In genomic region chr2:14641040-14641439, GRCm38 (mm10) we compare ENCODE assay signal across 9 mouse cellular contexts. TPM values are rescaled to one million over a fixed set of nuclear protein-coding genes. Genes with fewer than 3 reads are reported as not detected.
DNase-seq lines count a peak whose midpoint lies in the region; ATAC-seq and TF ChIP-seq lines count a peak whose summit lies in the region.
"Had no signal": no experiment of that assay in that cellular context is flagged by ENCODE, and none has a peak within 500 bp of the region (broad histone marks: within the 10 kb centered on the region; RNA-seq: fewer than 3 reads in every experiment).

No protein-coding gene starts in this region.

- WGBS in lung, embryonic 16.5 days = 6% methylated on average over 2 of the region's 2 CpGs
- 5% methylated on average over 2 of the region's 2 CpGs for WGBS in heart, postnatal 0 days
- 34% methylated on average over 2 of the region's 2 CpGs for WGBS in stomach, embryonic 14.5 days

- peak overlapping the region; percentile 71 for H3K27ac ChIP-seq in lung, embryonic 16.5 days (ENCODE audit: low read length)
- peak overlapping the region; percentile 94 for H3K27ac ChIP-seq in heart, postnatal 0 days (ENCODE audit: low read depth)
- peak overlapping the region; percentile 75 for H3K27ac ChIP-seq in stomach, embryonic 14.5 days (ENCODE audit: low read length)
- H3K27ac ChIP-seq: liver, embryonic 15.5 days had no signal

- H3K36me3 ChIP-seq in lung, embryonic 16.5 days (ENCODE audit: control insufficient read depth, insufficient read depth, low read length) = no peaks in the 10 kb centered on the region
- H3K36me3 ChIP-seq in heart, postnatal 0 days (replicated peaks; ENCODE audit: control insufficient read depth, insufficient read depth, low read length) = no peaks in the 10 kb centered on the region
- H3K36me3 ChIP-seq in stomach, embryonic 14.5 days (ENCODE audit: control insufficient read depth, insufficient read depth, low read length) = no peaks in the 10 kb centered on the region
- H3K36me3 ChIP-seq: liver, embryonic 15.5 days had no signal

- no peak for TF ChIP-seq CTCF in heart, postnatal 0 days (IDR thresholded peaks at IDR 0.05; ENCODE audit: low read depth)

- H3K4me2 ChIP-seq in lung, embryonic 16.5 days (ENCODE audit: low read depth, low read length) = no peak overlapping the region
- H3K4me2 ChIP-seq in heart, postnatal 0 days (ENCODE audit: low read depth, low read length) = peak overlapping the region; percentile 41
- no peak overlapping the region for H3K4me2 ChIP-seq in stomach, embryonic 14.5 days (replicated peaks; ENCODE audit: low read depth, low read length)
- H3K4me2 ChIP-seq: liver, embryonic 15.5 days had no signal

- no peaks in the 10 kb centered on the region for H3K27me3 ChIP-seq in lung, embryonic 16.5 days (ENCODE audit: control insufficient read depth, insufficient read depth, low read depth, low read length)
- no peaks in the 10 kb centered on the region for H3K27me3 ChIP-seq in heart, postnatal 0 days (ENCODE audit: control insufficient read depth, insufficient read depth, low read length)
- H3K27me3 ChIP-seq in stomach, embryonic 14.5 days (ENCODE audit: control insufficient read depth, insufficient read depth, low read length) = no peaks in the 10 kb centered on the region
- H3K27me3 ChIP-seq: liver, embryonic 15.5 days had no signal

- no peak overlapping the region for H3K9ac ChIP-seq in lung, embryonic 16.5 days (ENCODE audit: low read length)
- no peak overlapping the region for H3K9ac ChIP-seq in heart, postnatal 0 days (replicated peaks; ENCODE audit: low read depth, low read length)
- no peak overlapping the region for H3K9ac ChIP-seq in stomach, embryonic 14.5 days (replicated peaks; ENCODE audit: low read depth, low read length)
- H3K9ac ChIP-seq: liver, embryonic 15.5 days had no signal

- DNase-seq in adrenal gland, adult (ENCODE audit: inconsistent age in 2 of 2, low spot score in 1 of 2) = peak; percentile 17 to 69
- DNase-seq in adrenal gland, postnatal 4 days (ENCODE audit: low spot score in 2 of 2) = no peak
- no peak for DNase-seq in lung, postnatal 25 days (ENCODE audit: low spot score)
- peak; percentile 80 for DNase-seq in heart, postnatal 0 days (ENCODE audit: low spot score)
- no peak for DNase-seq in B cell, adult 2 months
- DNase-seq in ovary, postnatal 36 days (ENCODE audit: low spot score) = no peak

- H3K4me1 ChIP-seq in lung, embryonic 16.5 days (replicated peaks; ENCODE audit: control insufficient read depth, insufficient read depth, low read length) = peaks cover 17% of the 10 kb centered on the region
- peaks cover 34% of the 10 kb centered on the region for H3K4me1 ChIP-seq in heart, postnatal 0 days (ENCODE audit: control insufficient read depth, insufficient read depth)
- H3K4me1 ChIP-seq in stomach, embryonic 14.5 days (ENCODE audit: control insufficient read depth, insufficient read depth, low read length) = peaks cover 8% of the 10 kb centered on the region; the same call in 1 of the 2 replicates
- H3K4me1 ChIP-seq: liver, embryonic 15.5 days had no signal

- no peak overlapping the region for H3K4me3 ChIP-seq in lung, embryonic 16.5 days (ENCODE audit: low read length)
- H3K4me3 ChIP-seq in heart, postnatal 0 days (ENCODE audit: low read depth, low read length) = no peak overlapping the region
- no peak overlapping the region for H3K4me3 ChIP-seq in stomach, embryonic 14.5 days (ENCODE audit: low read depth, low read length)
- H3K4me3 ChIP-seq: liver, embryonic 15.5 days had no signal

- ATAC-seq in lung, embryonic 16.5 days (ENCODE audit: low read depth) = peak; percentile 87
- peak; percentile 90 for ATAC-seq in heart, postnatal 0 days (ENCODE audit: insufficient read depth, low read depth)
- peak; percentile 72; the same call in 1 of the 2 replicates for ATAC-seq in stomach, embryonic 14.5 days (ENCODE audit: insufficient number of reproducible peaks, insufficient read depth, low FRiP score, low read depth)

- TF ChIP-seq EP300 in heart, postnatal 0 days (IDR thresholded peaks at IDR 0.05; ENCODE audit: low read depth) = no peak

- H3K9me3 ChIP-seq in lung, embryonic 16.5 days (ENCODE audit: control insufficient read depth, low read length) = no peaks in the 10 kb centered on the region
- no peaks in the 10 kb centered on the region for H3K9me3 ChIP-seq in heart, postnatal 0 days (replicated peaks; ENCODE audit: control insufficient read depth, low read length)
- H3K9me3 ChIP-seq in stomach, embryonic 14.5 days (ENCODE audit: control insufficient read depth, low read depth, low read length) = no peaks in the 10 kb centered on the region
- H3K9me3 ChIP-seq: liver, embryonic 15.5 days had no signal

RNA-seq across cellular contexts. Expression of gene Cacnb2, which starts 38.2 kb away (rescaled TPM):
- total RNA-seq in adrenal gland, postnatal 4 days (2021) = 10 to 100 TPM; 58.6 to 61.6 TPM
- 8.0 and 9.2 TPM in 2 replicates for polyA plus RNA-seq in lung, embryonic 16.5 days (2015; fragmentation: Nextera tagmentation; extraction: Ambion mirVana)
- 47.6 and 71.6 TPM in 2 replicates for total RNA-seq in heart, postnatal 0 days (2014; rRNA removed; ENCODE audit: low replicate concordance)
- 11.5 and 12.1 TPM in 2 replicates for polyA plus RNA-seq in heart, postnatal 0 days (2015; fragmentation: Nextera tagmentation; extraction: Ambion mirVana)
- 5.7 and 6.2 TPM in 2 replicates for polyA plus RNA-seq in stomach, embryonic 14.5 days (2014; fragmentation: Nextera tagmentation; extraction: Ambion mirVana)

Comparison
In these comparisons a context has a peak if more than half of its experiments do, and no peak if none do; other contexts are left out.
1. DNase-seq: peak in adrenal gland, adult (2 of 2) and heart, postnatal 0 days (single experiment); none in adrenal gland, postnatal 4 days (0 of 2), lung, postnatal 25 days (single experiment), B cell, adult 2 months (0 of 2) and ovary, postnatal 36 days (single experiment).
2. Peak in every context shown above with its lines, with median percentiles within 50 percentile points of each other: ATAC-seq and H3K27ac ChIP-seq.